Mouse (Mus musculus): ENCODE results near the gene Gapdh. TPM values are rescaled to one million over a fixed set of nuclear protein-coding genes. Genes with fewer than 3 reads are reported as not detected.

Gapdh gene
- total and polyA plus RNA-seq, 2 experiments from 2014 or later, result 4,065 to 6,647 TPM

DNA sequence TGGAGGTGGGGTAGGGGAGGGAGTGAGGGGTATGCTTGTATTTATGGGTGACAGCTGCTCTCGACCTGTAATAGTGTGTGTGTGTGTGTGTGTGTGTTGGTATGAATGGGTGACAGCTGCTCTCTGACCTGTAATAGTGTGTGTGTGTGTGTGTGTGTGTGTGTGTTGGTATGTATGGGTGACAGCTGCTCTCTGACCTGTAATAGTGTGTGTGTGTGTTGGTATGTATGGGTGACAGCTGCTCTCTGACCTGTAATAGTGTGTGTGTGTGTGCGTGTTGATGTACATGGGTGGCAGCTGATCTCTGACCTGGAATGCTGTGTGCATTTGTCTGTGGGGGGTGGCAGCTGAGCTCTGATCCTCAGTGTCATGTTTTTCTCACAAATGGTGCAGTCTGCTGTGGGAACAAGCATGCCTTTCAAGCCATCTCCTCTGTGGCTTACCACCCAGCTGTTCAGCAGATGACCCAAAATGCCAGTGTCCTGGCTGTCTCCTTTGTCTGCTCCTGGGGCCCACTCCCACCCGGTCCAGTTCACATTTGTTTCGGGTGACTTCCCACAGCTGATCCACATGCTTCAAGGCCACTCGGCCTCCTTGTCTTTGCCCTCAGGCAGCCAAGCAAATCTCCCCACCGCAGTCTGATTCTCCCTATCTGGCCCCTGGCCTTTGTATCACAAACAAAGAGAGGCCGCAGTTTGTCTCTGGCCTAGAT, 9.2 kb downstream of the Gapdh start:
- Histone ChIP-seq H3K36me3 (replicated peaks; ENCODE audit: control insufficient read depth, insufficient read depth, low read length) (peaks cover 76% of the 10 kb centered on the region), H3K9ac (replicated peaks; ENCODE audit: low read depth, low read length) (no peak overlapping the region), H3K27me3 (ENCODE audit: control insufficient read depth, insufficient read depth, low read length) (no peaks in the 10 kb centered on the region), H3K27ac (ENCODE audit: low read depth) (no peak overlapping the region), H3K9me3 (replicated peaks; ENCODE audit: control insufficient read depth, low read length) (no peaks in the 10 kb centered on the region), H3K4me1 (ENCODE audit: control insufficient read depth, insufficient read depth) (peaks cover 7% of the 10 kb centered on the region), H3K4me2 (ENCODE audit: low read depth, low read length) (no peak overlapping the region), H3K4me3 (ENCODE audit: low read depth, low read length) (no peak overlapping the region)
- DNase-seq (ENCODE audit: low spot score), result no peak
- TF ChIP-seq EP300 (IDR thresholded peaks at IDR 0.05; ENCODE audit: low read depth), result no peak
- TF ChIP-seq CTCF (IDR thresholded peaks at IDR 0.05; ENCODE audit: low read depth), result no peak
- 65% methylated on average over 7 of the region's 7 CpGs for WGBS
- ATAC-seq (ENCODE audit: insufficient read depth, low read depth), result no peak

DNA sequence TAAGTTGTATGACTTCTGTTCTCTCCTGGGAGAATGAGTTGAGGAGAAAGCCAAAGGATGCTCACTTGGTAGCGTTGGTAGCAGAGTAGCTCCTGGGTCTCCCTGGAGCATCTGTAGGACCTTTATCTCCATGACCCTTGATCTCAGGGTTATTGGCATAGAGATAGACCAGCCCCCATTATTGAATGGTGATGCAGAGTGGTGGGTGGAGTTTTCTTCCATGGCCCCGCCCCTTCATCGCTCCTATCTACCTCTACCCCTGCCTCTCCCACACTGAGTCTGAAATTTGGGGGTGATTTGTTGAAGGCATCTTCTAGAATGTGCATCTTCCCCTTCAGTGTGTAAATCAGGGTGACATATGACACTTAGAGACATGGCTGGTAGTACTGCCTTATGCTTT, 9.8 kb downstream of the Gapdh start:
- DNase-seq (ENCODE audit: low spot score) (no peak), ATAC-seq (ENCODE audit: insufficient read depth, low read depth) (no peak)
- H3K4me3 ChIP-seq (ENCODE audit: low read depth, low read length), result no peak overlapping the region
- peaks cover 79% of the 10 kb centered on the region for H3K36me3 ChIP-seq (replicated peaks; ENCODE audit: control insufficient read depth, insufficient read depth, low read length)
- no peak overlapping the region for H3K27ac ChIP-seq (ENCODE audit: low read depth)
- no peak overlapping the region for H3K4me2 ChIP-seq (ENCODE audit: low read depth, low read length)
- TF ChIP-seq CTCF (IDR thresholded peaks at IDR 0.05; ENCODE audit: low read depth) (no peak), EP300 (IDR thresholded peaks at IDR 0.05; ENCODE audit: low read depth) (no peak)
- H3K9me3 ChIP-seq (replicated peaks; ENCODE audit: control insufficient read depth, low read length), result no peaks in the 10 kb centered on the region
- 88% methylated on average over 3 of the region's 3 CpGs for WGBS
- H3K9ac ChIP-seq (replicated peaks; ENCODE audit: low read depth, low read length), result no peak overlapping the region
- no peaks in the 10 kb centered on the region for H3K27me3 ChIP-seq (ENCODE audit: control insufficient read depth, insufficient read depth, low read length)
- peaks cover 7% of the 10 kb centered on the region for H3K4me1 ChIP-seq (ENCODE audit: control insufficient read depth, insufficient read depth)

DNA sequence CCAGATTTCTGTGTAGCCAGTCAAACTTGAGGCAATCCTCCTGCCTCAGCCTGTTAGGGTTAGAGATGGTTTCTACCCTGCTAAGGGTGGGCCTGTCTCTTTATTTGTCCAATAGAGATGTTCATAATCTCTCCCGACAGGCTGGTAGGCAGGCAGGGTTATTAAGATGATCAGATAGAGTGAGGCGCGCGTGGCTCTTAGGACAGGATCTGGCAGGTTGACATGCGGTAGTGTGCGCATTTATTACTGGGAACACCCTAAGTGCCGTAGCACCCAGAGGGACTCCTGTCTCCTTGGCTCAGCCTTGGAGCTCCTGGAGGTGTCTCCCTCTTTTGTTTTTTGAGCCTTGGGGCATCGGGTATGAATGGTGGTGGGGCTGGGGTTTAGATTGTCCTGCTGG, 11.0 kb downstream of the Gapdh start:
- no peak for ATAC-seq (ENCODE audit: insufficient read depth, low read depth)

DNA sequence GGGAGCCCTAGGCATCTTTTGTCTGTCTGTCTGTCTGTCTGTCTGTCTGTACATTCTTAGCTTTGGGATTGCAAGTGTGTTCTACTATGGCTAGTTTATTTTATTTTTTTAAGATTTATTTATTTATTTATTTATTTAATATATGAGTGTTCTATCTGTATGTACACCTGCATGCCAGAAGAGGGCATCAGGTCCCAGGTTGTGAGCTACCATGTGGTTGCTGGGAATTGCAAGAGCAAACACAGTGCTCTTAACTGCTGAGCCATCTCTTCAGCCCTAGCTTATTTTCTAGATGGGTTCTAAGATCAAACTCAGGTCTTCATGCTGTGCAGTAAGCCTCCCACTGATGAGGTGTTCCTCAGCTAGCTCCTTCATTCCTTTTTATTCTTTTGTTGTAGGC, 11.7 kb downstream of the Gapdh start:
- peaks cover 67% of the 10 kb centered on the region for H3K36me3 ChIP-seq (replicated peaks; ENCODE audit: control insufficient read depth, insufficient read depth, low read length)
- peaks cover 3% of the 10 kb centered on the region for H3K4me1 ChIP-seq (ENCODE audit: control insufficient read depth, insufficient read depth)
- no peak overlapping the region for H3K9ac ChIP-seq (replicated peaks; ENCODE audit: low read depth, low read length)
- ATAC-seq (ENCODE audit: insufficient read depth, low read depth), result no peak
- TF ChIP-seq EP300 (IDR thresholded peaks at IDR 0.05; ENCODE audit: low read depth) (no peak), CTCF (IDR thresholded peaks at IDR 0.05; ENCODE audit: low read depth) (peak; percentile 39)
- H3K27ac ChIP-seq (ENCODE audit: low read depth), result no peak overlapping the region
- H3K4me2 ChIP-seq (ENCODE audit: low read depth, low read length), result no peak overlapping the region
- no peak overlapping the region for H3K4me3 ChIP-seq (ENCODE audit: low read depth, low read length)
- H3K27me3 ChIP-seq (ENCODE audit: control insufficient read depth, insufficient read depth, low read length), result no peaks in the 10 kb centered on the region
- DNase-seq (ENCODE audit: low spot score), result no peak
- H3K9me3 ChIP-seq (replicated peaks; ENCODE audit: control insufficient read depth, low read length), result no peaks in the 10 kb centered on the region

More for the DNA sequence above, 11.0 kb downstream of the Gapdh start:
- Histone ChIP-seq H3K4me1 (ENCODE audit: control insufficient read depth, insufficient read depth) (no peaks in the 10 kb centered on the region), H3K9ac (replicated peaks; ENCODE audit: low read depth, low read length) (no peak overlapping the region), H3K4me3 (ENCODE audit: low read depth, low read length) (no peak overlapping the region), H3K27me3 (ENCODE audit: control insufficient read depth, insufficient read depth, low read length) (no peaks in the 10 kb centered on the region), H3K9me3 (replicated peaks; ENCODE audit: control insufficient read depth, low read length) (no peaks in the 10 kb centered on the region), H3K27ac (ENCODE audit: low read depth) (no peak overlapping the region), H3K36me3 (replicated peaks; ENCODE audit: control insufficient read depth, insufficient read depth, low read length) (peaks cover 74% of the 10 kb centered on the region), H3K4me2 (ENCODE audit: low read depth, low read length) (no peak overlapping the region)
- WGBS, result 91% methylated on average over 8 of the region's 8 CpGs
- no peak for DNase-seq (ENCODE audit: low spot score)
- TF ChIP-seq EP300 (IDR thresholded peaks at IDR 0.05; ENCODE audit: low read depth), result no peak
- no peak for TF ChIP-seq CTCF (IDR thresholded peaks at IDR 0.05; ENCODE audit: low read depth)

DNA sequence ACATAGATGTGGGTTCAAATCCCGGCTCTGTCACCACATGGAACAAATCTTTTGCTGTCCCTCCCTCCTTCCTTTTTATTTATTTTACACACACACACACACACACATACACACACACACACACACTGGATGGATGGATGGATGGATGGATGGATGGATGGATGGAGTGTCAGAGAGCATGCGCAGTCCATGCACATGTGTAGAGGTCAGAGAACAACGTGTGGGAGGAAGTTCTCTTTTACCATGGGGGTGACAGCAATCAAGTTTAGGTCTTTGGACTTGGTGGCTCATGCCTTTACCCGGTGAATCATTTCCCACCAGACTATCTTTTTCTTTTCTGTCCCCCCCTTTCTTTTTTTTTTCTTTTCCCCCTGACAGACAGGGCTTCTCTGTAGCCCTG, 12.6 kb downstream of the Gapdh start:
- no peak for ATAC-seq (ENCODE audit: insufficient read depth, low read depth)
- 88% methylated on average over 4 of the region's 4 CpGs for WGBS
- no peaks in the 10 kb centered on the region for H3K9me3 ChIP-seq (replicated peaks; ENCODE audit: control insufficient read depth, low read length)

DNA sequence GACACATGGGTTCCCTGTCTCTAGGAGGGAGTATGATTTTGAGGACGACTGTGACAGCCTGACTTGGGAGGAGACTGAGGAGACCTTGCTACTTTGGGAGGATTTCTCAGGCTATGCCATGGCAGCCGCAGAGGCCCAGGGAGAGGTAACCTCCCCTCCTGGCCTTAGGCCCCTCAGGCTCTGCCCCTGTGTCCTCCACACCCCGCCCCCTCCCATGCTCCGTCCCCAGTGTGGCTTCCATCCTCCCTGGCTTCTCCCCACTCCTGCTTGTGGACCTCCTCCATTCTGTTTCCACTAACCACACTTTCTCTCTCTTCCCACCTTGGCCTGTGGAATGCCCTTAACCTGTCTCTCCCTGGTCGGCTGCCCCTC, 13.3 kb downstream of the Gapdh start:
- H3K4me1 ChIP-seq (ENCODE audit: control insufficient read depth, insufficient read depth), result peaks cover 19% of the 10 kb centered on the region
- H3K4me3 ChIP-seq (ENCODE audit: low read depth, low read length), result no peak overlapping the region
- ATAC-seq (ENCODE audit: insufficient read depth, low read depth) (no peak), DNase-seq (ENCODE audit: low spot score) (no peak)
- TF ChIP-seq CTCF (IDR thresholded peaks at IDR 0.05; ENCODE audit: low read depth) (no peak), EP300 (IDR thresholded peaks at IDR 0.05; ENCODE audit: low read depth) (no peak)
- no peak overlapping the region for H3K4me2 ChIP-seq (ENCODE audit: low read depth, low read length)
- no peaks in the 10 kb centered on the region for H3K9me3 ChIP-seq (replicated peaks; ENCODE audit: control insufficient read depth, low read length)
- peaks cover 57% of the 10 kb centered on the region for H3K36me3 ChIP-seq (replicated peaks; ENCODE audit: control insufficient read depth, insufficient read depth, low read length)
- H3K9ac ChIP-seq (replicated peaks; ENCODE audit: low read depth, low read length), result no peak overlapping the region
- no peak overlapping the region for H3K27ac ChIP-seq (ENCODE audit: low read depth)
- no peaks in the 10 kb centered on the region for H3K27me3 ChIP-seq (ENCODE audit: control insufficient read depth, insufficient read depth, low read length)
- 83% methylated on average over 5 of the region's 5 CpGs for WGBS

More for the DNA sequence above, 12.6 kb downstream of the Gapdh start:
- no peak overlapping the region for H3K27ac ChIP-seq (ENCODE audit: low read depth)
- TF ChIP-seq CTCF (IDR thresholded peaks at IDR 0.05; ENCODE audit: low read depth) (no peak), EP300 (IDR thresholded peaks at IDR 0.05; ENCODE audit: low read depth) (no peak)
- H3K9ac ChIP-seq (replicated peaks; ENCODE audit: low read depth, low read length), result no peak overlapping the region
- H3K27me3 ChIP-seq (ENCODE audit: control insufficient read depth, insufficient read depth, low read length), result no peaks in the 10 kb centered on the region
- no peak for DNase-seq (ENCODE audit: low spot score)
- H3K4me1 ChIP-seq (ENCODE audit: control insufficient read depth, insufficient read depth), result peaks cover 12% of the 10 kb centered on the region
- no peak overlapping the region for H3K4me2 ChIP-seq (ENCODE audit: low read depth, low read length)
- no peak overlapping the region for H3K4me3 ChIP-seq (ENCODE audit: low read depth, low read length)
- H3K36me3 ChIP-seq (replicated peaks; ENCODE audit: control insufficient read depth, insufficient read depth, low read length), result peaks cover 61% of the 10 kb centered on the region
